Mouse (Mus musculus): ENCODE results near the gene Coro1a.

- TF ChIP-seq MAFK (IDR thresholded peaks at IDR 0.05; ENCODE audit: insufficient read depth, low read depth, low read length) (no peak), ZC3H11A (IDR thresholded peaks at IDR 0.05; ENCODE audit: borderline replicate concordance, low read depth, low read length) (no peak; the same call in 1 of the 2 replicates)
These were observed 11.9 kb downstream of the Coro1a start, which contains the start of gene Slx1b for GRCm38 (mm10) chr7:126695631-126696207.
